Mouse (Mus musculus): Measurements from ENCODE around the gene BC034090. TPM values are rescaled to one million over a fixed set of nuclear protein-coding genes. Genes with fewer than 3 reads are reported as not detected.

Gene BC034090
- polyA plus RNA-seq, 1 experiment from 2014 or later: 4.7 TPM

DNA sequence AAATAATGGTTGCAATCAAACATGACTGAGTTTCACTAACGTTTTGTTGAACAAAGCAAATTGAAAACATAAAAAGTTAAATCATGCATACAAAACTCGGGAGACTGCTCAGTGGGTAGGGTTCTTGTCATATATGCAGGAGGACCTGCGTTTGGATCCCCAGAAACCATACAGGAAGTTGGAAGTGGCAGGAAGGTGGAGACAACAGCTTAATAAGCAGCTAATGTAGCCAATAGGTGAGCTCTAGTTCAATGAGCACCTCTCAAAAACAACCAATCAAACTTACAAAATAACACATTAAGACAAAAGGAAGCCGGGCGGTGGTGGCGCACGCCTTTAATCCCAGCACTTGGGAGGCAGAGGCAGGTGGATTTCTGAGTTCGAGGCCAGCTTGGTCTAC, 10.1 kb upstream of the BC034090 start:
- no peaks in the 10 kb centered on the region for H3K9me3 ChIP-seq
- H3K4me2 ChIP-seq: no peak overlapping the region
- no peaks in the 10 kb centered on the region for H3K27me3 ChIP-seq
- no peak overlapping the region for H3K4me3 ChIP-seq
- H3K36me3 ChIP-seq: no peaks in the 10 kb centered on the region
- no peaks in the 10 kb centered on the region for H3K4me1 ChIP-seq (replicated peaks)
- H3K27ac ChIP-seq: no peak overlapping the region
- no peak for ATAC-seq (ENCODE audit: low FRiP score)
- WGBS: 88% methylated on average over 8 of the region's 8 CpGs
- H3K9ac ChIP-seq: no peak overlapping the region

DNA sequence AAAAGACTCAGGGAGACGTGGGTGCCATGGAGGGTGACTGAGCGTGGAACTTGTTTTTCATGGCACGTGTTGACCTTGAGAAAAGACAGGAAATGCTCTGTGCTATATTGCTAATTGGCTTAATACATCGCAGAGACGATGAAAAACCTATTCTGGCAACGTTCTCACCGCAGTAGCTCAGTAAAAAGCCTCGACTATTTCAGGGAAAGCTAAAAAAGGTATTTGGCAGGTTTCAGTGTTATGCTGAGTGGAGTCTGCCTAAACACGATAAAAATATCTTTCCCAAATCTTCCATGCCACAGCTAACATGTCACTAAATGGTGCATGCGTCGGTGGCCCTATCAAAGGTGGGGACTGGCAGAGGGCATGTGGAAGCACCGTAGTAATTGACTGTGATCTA, 8.9 kb upstream of the BC034090 start:
- no peaks in the 10 kb centered on the region for H3K27me3 ChIP-seq
- 79% methylated on average over 12 of the region's 12 CpGs for WGBS

DNA sequence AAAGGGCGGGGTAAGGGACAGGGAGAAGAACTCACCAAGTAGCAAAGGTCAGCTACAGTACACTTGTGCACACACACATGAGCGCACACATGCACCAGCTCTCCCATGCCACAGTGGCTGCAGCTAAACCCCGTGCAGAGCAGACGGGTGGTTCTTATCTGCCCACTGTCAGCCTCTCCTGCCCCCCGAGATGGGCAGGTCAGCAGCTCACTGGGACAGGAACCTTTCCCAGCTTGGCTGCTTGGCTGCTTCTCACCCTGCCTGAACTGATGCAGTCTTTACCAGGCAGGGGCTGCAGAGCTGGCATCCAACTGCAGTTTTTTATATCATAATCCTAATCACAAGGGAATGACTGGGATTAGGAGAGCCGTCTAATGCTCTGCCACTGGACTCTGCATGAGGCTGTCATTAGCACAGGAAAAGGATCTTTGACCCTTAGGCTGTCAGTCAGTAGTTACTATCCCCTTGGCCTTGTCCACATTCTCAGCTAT, 8.4 kb upstream of the BC034090 start:
- no peak for ATAC-seq (ENCODE audit: low FRiP score)
- Histone ChIP-seq H3K9me3 (no peaks in the 10 kb centered on the region), H3K36me3 (no peaks in the 10 kb centered on the region), H3K9ac (peak overlapping the region; percentile 35; the same call in 1 of the 2 replicates), H3K27ac (no peak overlapping the region), H3K4me2 (no peak overlapping the region), H3K4me1 (replicated peaks) (no peaks in the 10 kb centered on the region), H3K4me3 (no peak overlapping the region), H3K27me3 (no peaks in the 10 kb centered on the region)
- WGBS: 60% methylated on average over 6 of the region's 6 CpGs

More for the DNA sequence above, 8.9 kb upstream of the BC034090 start:
- no peak overlapping the region for H3K4me3 ChIP-seq
- H3K36me3 ChIP-seq: no peaks in the 10 kb centered on the region
- no peaks in the 10 kb centered on the region for H3K4me1 ChIP-seq (replicated peaks)
- no peak for ATAC-seq (ENCODE audit: low FRiP score)
- H3K9ac ChIP-seq: no peak overlapping the region
- no peak overlapping the region for H3K4me2 ChIP-seq
- no peak overlapping the region for H3K27ac ChIP-seq
- H3K9me3 ChIP-seq: no peaks in the 10 kb centered on the region

DNA sequence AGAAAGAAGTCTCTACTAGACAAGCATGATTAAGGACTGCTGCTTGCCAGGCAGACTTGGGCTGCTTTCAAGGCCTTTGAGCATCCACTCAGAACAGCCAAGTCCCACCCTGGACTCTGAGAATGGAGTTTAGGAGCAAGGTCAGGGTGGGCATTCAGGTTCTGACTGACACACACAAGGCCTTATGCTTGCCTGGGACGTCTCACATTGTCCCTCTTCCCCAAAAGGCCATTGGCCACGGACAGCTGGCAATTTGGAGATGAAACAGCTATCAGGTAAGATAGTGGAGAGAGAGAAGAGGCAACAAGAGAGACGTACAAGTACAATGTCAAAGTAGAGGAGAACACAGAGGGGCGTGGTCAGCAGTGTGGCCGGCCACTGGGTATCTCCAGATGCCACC, 7.4 kb upstream of the BC034090 start:
- WGBS: 83% methylated on average over 5 of the region's 5 CpGs
- Histone ChIP-seq H3K9me3 (no peaks in the 10 kb centered on the region), H3K36me3 (no peaks in the 10 kb centered on the region), H3K27me3 (no peaks in the 10 kb centered on the region), H3K27ac (no peak overlapping the region), H3K4me3 (no peak overlapping the region), H3K9ac (no peak overlapping the region), H3K4me1 (replicated peaks) (no peaks in the 10 kb centered on the region), H3K4me2 (no peak overlapping the region)
- ATAC-seq (ENCODE audit: low FRiP score): no peak

DNA sequence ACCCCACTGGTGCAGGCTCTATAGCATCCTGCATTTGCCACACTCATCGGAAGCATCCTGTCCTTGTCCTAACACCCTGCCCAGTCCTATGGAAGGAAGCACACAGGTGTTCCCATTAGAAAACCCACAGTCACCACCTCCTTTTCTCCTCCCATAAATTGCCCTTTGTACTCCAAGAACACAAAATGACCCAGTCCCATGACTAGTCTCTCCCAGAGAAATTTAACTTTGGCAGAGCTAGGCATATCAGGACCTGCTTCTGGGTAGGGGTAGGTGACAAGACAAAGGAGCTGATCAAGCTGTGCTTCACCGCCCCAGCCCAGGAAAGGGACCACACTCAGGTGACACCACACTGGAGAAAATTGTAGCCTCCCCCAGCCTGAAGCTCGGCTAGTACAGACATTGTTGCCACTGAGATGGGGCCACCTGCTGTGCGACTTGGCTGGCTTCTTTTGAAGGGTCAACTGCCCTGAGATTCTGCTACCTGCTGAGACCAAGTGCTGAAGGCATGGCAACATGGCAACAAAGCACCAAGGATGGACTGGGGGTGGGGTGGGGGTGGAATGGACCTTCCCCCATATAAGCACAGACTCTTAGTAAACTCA, 6.4 kb upstream of the BC034090 start:
- H3K4me1 ChIP-seq (replicated peaks): no peaks in the 10 kb centered on the region
- no peaks in the 10 kb centered on the region for H3K9me3 ChIP-seq
- no peak overlapping the region for H3K9ac ChIP-seq
- ATAC-seq (ENCODE audit: low FRiP score): no peak
- no peak overlapping the region for H3K27ac ChIP-seq
- H3K27me3 ChIP-seq: peaks cover 1% of the 10 kb centered on the region
- no peak overlapping the region for H3K4me2 ChIP-seq
- no peak overlapping the region for H3K4me3 ChIP-seq
- 29% methylated on average over 4 of the region's 4 CpGs for WGBS
- H3K36me3 ChIP-seq: no peaks in the 10 kb centered on the region

DNA sequence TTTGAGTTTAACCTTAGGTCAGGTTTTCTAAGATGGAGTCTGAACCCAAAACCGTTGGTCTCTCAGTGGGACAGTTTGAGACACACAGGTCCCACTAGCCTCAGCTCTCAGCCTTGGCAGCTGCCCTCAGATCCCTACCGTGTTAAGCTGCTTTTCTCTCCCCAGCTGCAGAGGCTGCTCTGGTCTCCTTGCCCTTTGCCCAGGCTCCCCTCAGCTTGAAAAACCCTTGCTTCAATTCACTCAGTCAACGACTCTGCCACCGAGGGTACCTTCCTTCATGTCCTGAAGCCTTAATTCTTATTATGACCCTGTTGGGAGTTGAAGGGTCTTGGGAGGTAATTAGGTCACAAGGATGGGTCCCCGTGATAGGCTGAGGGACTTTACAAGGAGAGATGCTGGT, 5.7 kb upstream of the BC034090 start:
- Histone ChIP-seq H3K4me3 (no peak overlapping the region), H3K27ac (no peak overlapping the region), H3K27me3 (peaks cover 9% of the 10 kb centered on the region), H3K4me1 (replicated peaks) (no peaks in the 10 kb centered on the region; the same call in 1 of the 2 replicates), H3K9ac (no peak overlapping the region), H3K4me2 (no peak overlapping the region), H3K9me3 (no peaks in the 10 kb centered on the region), H3K36me3 (no peaks in the 10 kb centered on the region)
- ATAC-seq (ENCODE audit: low FRiP score): no peak
- WGBS: 54% methylated on average over 5 of the region's 5 CpGs

DNA sequence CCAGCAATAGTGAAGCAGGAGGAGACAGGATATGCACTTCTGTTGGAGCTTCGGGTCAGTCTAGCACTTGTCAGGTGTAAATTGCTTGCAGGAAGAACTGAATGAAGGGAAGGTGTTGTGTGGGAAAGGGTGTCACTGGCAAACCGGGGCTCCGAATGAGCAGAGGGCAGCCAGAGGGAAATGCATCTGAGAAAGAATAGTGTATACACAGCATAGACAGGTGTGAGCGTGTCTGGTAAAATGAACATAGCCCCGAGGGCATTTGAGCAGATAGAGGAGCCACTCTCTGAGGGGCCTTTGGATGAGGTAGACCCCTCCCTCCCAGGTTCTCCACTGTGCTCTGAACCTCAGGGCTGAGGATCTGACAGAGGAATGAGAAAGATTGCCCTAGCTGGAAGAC, 3.8 kb upstream of the BC034090 start:
- H3K4me2 ChIP-seq: no peak overlapping the region
- H3K9me3 ChIP-seq: no peaks in the 10 kb centered on the region
- H3K27ac ChIP-seq: no peak overlapping the region
- H3K4me1 ChIP-seq (replicated peaks): peaks cover 13% of the 10 kb centered on the region
- 73% methylated on average over 5 of the region's 5 CpGs for WGBS
- H3K4me3 ChIP-seq: no peak overlapping the region
- peaks cover 18% of the 10 kb centered on the region for H3K27me3 ChIP-seq
- ATAC-seq (ENCODE audit: low FRiP score): no peak
- H3K9ac ChIP-seq: no peak overlapping the region
- H3K36me3 ChIP-seq: no peaks in the 10 kb centered on the region

DNA sequence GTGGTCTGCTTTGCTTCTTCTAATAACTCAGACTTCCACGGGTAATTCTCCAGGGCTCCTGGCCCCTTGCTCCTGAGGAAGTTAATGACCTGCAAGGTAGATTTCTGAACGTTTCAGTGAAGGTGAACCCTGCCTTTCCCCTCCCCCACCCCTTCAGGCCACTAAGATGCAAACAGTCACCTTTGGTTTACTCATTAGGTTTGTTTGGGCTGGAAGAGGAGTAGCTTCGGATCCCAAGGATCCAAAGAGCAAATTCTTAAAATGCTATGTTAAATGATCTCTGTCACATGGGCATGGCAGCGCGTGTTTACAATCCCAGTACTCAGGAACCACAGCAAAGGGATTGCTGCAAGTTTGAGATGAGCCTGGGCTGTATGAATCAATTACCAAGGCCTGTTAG, 3.2 kb upstream of the BC034090 start:
- peaks cover 22% of the 10 kb centered on the region for H3K27me3 ChIP-seq
- H3K36me3 ChIP-seq: no peaks in the 10 kb centered on the region
- 50% methylated on average over 5 of the region's 5 CpGs for WGBS
- H3K4me1 ChIP-seq (replicated peaks): peaks cover 13% of the 10 kb centered on the region
- no peak overlapping the region for H3K4me2 ChIP-seq
- H3K9ac ChIP-seq: no peak overlapping the region
- no peak overlapping the region for H3K4me3 ChIP-seq
- no peaks in the 10 kb centered on the region for H3K9me3 ChIP-seq
- no peak for ATAC-seq (ENCODE audit: low FRiP score)
- no peak overlapping the region for H3K27ac ChIP-seq

DNA sequence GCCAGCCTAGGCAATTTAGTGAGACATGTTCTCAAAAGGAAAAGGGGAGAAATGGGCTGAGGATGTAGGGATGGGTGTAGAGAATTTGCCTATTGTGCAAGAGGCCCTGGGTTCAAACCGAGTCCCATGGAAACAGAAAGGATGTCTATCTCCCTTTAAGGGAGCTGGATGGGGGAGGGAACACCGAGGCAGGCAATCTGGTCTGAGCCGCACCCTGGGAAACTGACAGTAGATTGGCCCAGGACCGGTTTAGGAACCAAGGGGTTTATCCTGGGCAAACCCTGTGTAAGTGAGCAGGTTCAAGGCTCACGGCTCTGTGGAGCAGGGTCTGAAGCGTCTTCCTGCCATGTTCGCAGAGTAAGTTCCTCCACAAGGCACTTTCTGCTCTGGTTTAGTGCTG, 1.3 kb upstream of the BC034090 start:
- Histone ChIP-seq H3K9ac (no peak overlapping the region), H3K36me3 (no peaks in the 10 kb centered on the region), H3K4me2 (no peak overlapping the region), H3K9me3 (no peaks in the 10 kb centered on the region), H3K27ac (no peak overlapping the region), H3K4me1 (replicated peaks) (peaks cover 13% of the 10 kb centered on the region), H3K4me3 (no peak overlapping the region), H3K27me3 (peaks cover 27% of the 10 kb centered on the region)
- WGBS: 52% methylated on average over 7 of the region's 7 CpGs
- no peak for ATAC-seq (ENCODE audit: low FRiP score)

DNA sequence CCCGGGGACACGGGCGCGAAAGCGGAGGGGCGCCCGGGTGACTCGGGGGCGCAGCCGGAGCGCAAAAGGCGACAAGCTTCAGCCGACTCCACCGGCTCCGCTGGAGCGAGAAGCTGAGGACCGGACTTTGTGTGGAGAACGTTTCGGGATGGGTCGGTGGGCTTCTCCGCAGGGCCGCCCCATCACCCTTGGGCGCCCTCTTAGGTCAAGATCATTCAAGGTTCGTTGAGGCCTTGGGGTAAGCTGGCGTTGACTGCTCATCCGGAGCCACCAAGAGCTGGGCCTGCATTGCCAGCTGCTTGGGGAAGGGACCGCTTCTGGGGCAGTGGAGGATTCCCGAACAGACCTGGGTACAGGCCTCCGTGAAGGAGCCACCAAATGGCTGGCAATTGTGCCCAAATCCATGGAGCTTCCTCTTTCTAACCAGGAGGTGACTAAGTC, 547 bp upstream of the BC034090 start:
- Histone ChIP-seq H3K36me3 (no peaks in the 10 kb centered on the region), H3K9ac (peak overlapping the region; percentile 78), H3K27me3 (peaks cover 27% of the 10 kb centered on the region), H3K9me3 (no peaks in the 10 kb centered on the region), H3K27ac (no peak overlapping the region), H3K4me3 (peak overlapping the region; percentile 50), H3K4me1 (replicated peaks) (peaks cover 13% of the 10 kb centered on the region), H3K4me2 (peak overlapping the region; percentile 81)
- ATAC-seq (ENCODE audit: low FRiP score): 0 out of 2 replicates have a peak, but pooled peaks have one; percentile 29
- 3% methylated on average over 29 of the region's 29 CpGs for WGBS

DNA sequence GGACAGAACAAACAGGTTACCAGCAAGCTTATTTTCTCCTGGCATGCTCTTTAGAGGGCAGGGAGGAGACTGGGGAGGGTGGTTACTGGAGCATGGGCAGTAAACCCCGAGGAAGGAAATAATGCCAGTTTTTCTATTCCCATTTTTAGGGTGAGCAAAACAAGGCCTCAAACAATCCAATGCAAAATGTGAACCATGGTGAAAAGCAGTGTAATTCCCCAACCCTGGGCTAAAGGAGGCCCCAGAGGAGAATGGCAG, 1.8 kb downstream of the BC034090 start:
- no peak overlapping the region for H3K4me2 ChIP-seq
- no peaks in the 10 kb centered on the region for H3K36me3 ChIP-seq
- H3K9me3 ChIP-seq: no peaks in the 10 kb centered on the region
- H3K4me3 ChIP-seq: no peak overlapping the region
- no peak for ATAC-seq (ENCODE audit: low FRiP score)
- 68% methylated on average over 1 of the region's 1 CpGs for WGBS
- H3K27ac ChIP-seq: no peak overlapping the region
- H3K9ac ChIP-seq: no peak overlapping the region
- H3K27me3 ChIP-seq: peaks cover 27% of the 10 kb centered on the region
- peaks cover 24% of the 10 kb centered on the region for H3K4me1 ChIP-seq (replicated peaks)

DNA sequence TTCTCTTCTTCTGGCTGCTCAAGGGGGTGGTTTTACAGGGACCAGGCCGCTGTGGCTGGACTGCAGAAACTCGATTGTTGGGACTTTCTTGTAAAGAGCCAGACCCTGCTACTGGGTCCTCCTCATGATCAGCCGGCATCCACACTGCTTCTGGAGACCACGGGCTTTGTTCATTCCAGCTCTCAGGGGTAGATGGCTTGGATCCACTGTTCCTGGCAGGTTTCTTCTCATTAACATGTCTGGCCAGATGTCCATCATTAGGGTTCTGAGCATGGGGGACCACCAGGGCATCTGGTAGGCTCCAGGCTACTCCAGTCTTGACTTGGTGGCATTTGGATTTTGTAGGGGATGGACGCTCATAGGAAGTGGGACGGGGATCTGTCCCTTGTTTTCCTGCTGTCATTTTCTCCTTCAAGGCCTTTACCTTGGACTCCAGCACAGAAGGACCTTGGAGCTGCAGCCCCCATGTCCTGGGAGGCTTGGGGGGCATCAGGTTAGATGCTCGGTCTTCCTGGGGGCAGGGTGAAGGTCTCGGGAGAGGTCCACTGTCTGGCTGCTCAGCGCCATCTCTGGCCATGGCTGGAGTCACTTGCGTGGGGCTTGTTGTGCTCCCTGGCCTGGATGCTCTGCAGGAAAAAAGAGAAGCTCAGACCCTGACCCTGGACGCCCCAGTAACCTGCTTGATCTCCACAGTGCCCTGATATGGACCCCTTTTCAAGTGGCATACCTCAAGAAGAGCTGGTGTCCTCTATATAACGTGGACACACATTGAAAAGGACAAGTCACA, 2.4 kb downstream of the BC034090 start:
- Histone ChIP-seq H3K4me2 (no peak overlapping the region), H3K4me3 (no peak overlapping the region), H3K36me3 (no peaks in the 10 kb centered on the region), H3K27me3 (peaks cover 27% of the 10 kb centered on the region), H3K9me3 (no peaks in the 10 kb centered on the region), H3K4me1 (replicated peaks) (peaks cover 29% of the 10 kb centered on the region), H3K27ac (no peak overlapping the region), H3K9ac (no peak overlapping the region)
- no peak for ATAC-seq (ENCODE audit: low FRiP score)
- WGBS: 80% methylated on average over 12 of the region's 12 CpGs

Measured in hindbrain, embryonic 13.5 days (tissue).